Mouse (Mus musculus) megakaryocyte-erythroid progenitor cell, adult 5-6 weeks (primary cell): ENCODE results near the gene Nlrp3. TPM values are rescaled to one million over a fixed set of nuclear protein-coding genes. Genes with fewer than 3 reads are reported as not detected.

Source experiments
- ATAC-seq: replicated peaks from 2 replicates; pipeline ENCODE4 v1.8.0; 2016; ENCODE audit warnings: mild to moderate bottlenecking, inconsistent platforms; ENCODE audit not compliant: severe bottlenecking, poor library complexity, low FRiP score, low TSS enrichment
- total RNA-seq, 2 experiments: library from RNA; stranded (forward) in 1 of 2; stranded (reverse) in 1 of 2; fragments of 200-1000, 215-1000 nt in 1 of 2; fragments of >200 nt in 1 of 2; fragmentation: Nextera tagmentation in 1 of 2; gene quantifications; 2 replicates each; pipeline ENCODE4 v1.2.3; 2014 to 2017

The Nlrp3 gene
- total RNA-seq (2014; fragmentation: Nextera tagmentation), result not detected in 2 replicates
- total RNA-seq (2017), result 0.30 TPM in 1 of 2 replicates, not detected in the other

- ATAC-seq, result no peak
These were observed at the start of gene Nlrp3 for GRCm38 (mm10) chr11:59541324-59541723. Nlrp3 (plus strand) TSS chr11:59541568.

GRCm38 (mm10) chr11:59496672-59497310, 44.6 kb upstream of the Nlrp3 start:
- ATAC-seq, result no peak

GRCm38 (mm10) chr11:59497747-59498146, 43.6 kb upstream of the Nlrp3 start:
- ATAC-seq, result no peak

- ATAC-seq, result no peak
These were observed 39.2 kb upstream of the Nlrp3 start for GRCm38 (mm10) chr11:59501978-59502700.

- peak; percentile 75 for ATAC-seq
These were observed 36.0 kb upstream of the Nlrp3 start for GRCm38 (mm10) chr11:59505351-59505838.

- ATAC-seq, result peak; percentile 65
These were observed 35.3 kb upstream of the Nlrp3 start for GRCm38 (mm10) chr11:59505839-59506712.

GRCm38 (mm10) chr11:59506713-59507074, 34.7 kb upstream of the Nlrp3 start:
- ATAC-seq, result 0 out of 2 replicates have a peak, but pooled peaks have one; percentile 0

GRCm38 (mm10) chr11:59511558-59511957, 29.8 kb upstream of the Nlrp3 start:
- ATAC-seq, result no peak

- ATAC-seq, result no peak
These were observed 28.6 kb upstream of the Nlrp3 start for GRCm38 (mm10) chr11:59512733-59513132.

- ATAC-seq, result no peak; the same call in 1 of the 2 replicates
These were observed 27.8 kb upstream of the Nlrp3 start for GRCm38 (mm10) chr11:59513556-59513955.

GRCm38 (mm10) chr11:59514381-59514780, 27.0 kb upstream of the Nlrp3 start:
- ATAC-seq, result no peak

GRCm38 (mm10) chr11:59514789-59515188, 26.6 kb upstream of the Nlrp3 start:
- ATAC-seq, result no peak

GRCm38 (mm10) chr11:59517441-59517840, 23.9 kb upstream of the Nlrp3 start:
- no peak for ATAC-seq

GRCm38 (mm10) chr11:59518226-59518625, 23.1 kb upstream of the Nlrp3 start:
- 0 out of 2 replicates have a peak, but pooled peaks have one; percentile 43 for ATAC-seq

GRCm38 (mm10) chr11:59519741-59520495, 21.4 kb upstream of the Nlrp3 start:
- ATAC-seq, result no peak

- no peak for ATAC-seq
These were observed 17.2 kb upstream of the Nlrp3 start for GRCm38 (mm10) chr11:59524150-59524549.

- peak; percentile 81 for ATAC-seq
These were observed 16.1 kb upstream of the Nlrp3 start for GRCm38 (mm10) chr11:59525237-59525636.

GRCm38 (mm10) chr11:59526472-59527080, 14.8 kb upstream of the Nlrp3 start, which contains the start of gene Zkscan17:
Zkscan17 (minus strand) TSS chr11:59526751.
- ATAC-seq, result no peak

GRCm38 (mm10) chr11:59530221-59530620, 11.1 kb upstream of the Nlrp3 start:
- ATAC-seq, result no peak
